Mouse (Mus musculus) stomach, postnatal 0 days (tissue): ENCODE measurements around the gene Rce1. TPM values are rescaled to one million over a fixed set of nuclear protein-coding genes. Genes with fewer than 3 reads are reported as not detected.

Experiments
- ATAC-seq: fragments of 200-750 bp; cut with Nextera tagmentation; 2 replicates; pipeline ENCODE4 v1.8.0; 2017; ENCODE audit not compliant: low FRiP score, low TSS enrichment
- DNase-seq: peaks from one replicate; pipeline ENCODE4 v3.0.0-alpha.2; 2016; ENCODE audit warnings: low spot score
- H3K27ac ChIP-seq: fragments of 300-500 bp; sonication (generic); replicated peaks from 2 replicates; pipeline ENCODE4 v1.5.1; 2014; ENCODE audit warnings: mild to moderate bottlenecking, control low read depth
- H3K27me3 ChIP-seq: fragments of 300-500 bp; sonication (generic); 2 replicates; pipeline ENCODE4 v1.6.1; 2014; ENCODE audit warnings: low read length; ENCODE audit not compliant: control insufficient read depth, insufficient read depth
- H3K36me3 ChIP-seq: fragments of 300-500 bp; sonication (generic); 2 replicates; pipeline ENCODE4 v1.6.1; 2014; ENCODE audit warnings: low read length, mixed read lengths; ENCODE audit not compliant: control insufficient read depth, insufficient read depth
- H3K4me1 ChIP-seq: fragments of 300-500 bp; sonication (generic); replicated peaks from 2 replicates; pipeline ENCODE4 v1.6.1; 2014; ENCODE audit warnings: antibody characterized with exemption; ENCODE audit not compliant: control insufficient read depth, insufficient read depth
- H3K4me2 ChIP-seq: fragments of 300-500 bp; sonication (generic); replicated peaks from 2 replicates; pipeline ENCODE4 v1.6.1; 2014; ENCODE audit warnings: low read depth, mild to moderate bottlenecking, control low read depth, moderate library complexity
- H3K4me3 ChIP-seq: fragments of 300-500 bp; sonication (generic); 2 replicates; pipeline ENCODE4 v1.5.1; 2014; ENCODE audit warnings: low read depth, low read length, control low read depth
- H3K9ac ChIP-seq: fragments of 300-500 bp; sonication (generic); 2 replicates; pipeline ENCODE4 v1.6.1; 2014; ENCODE audit warnings: mild to moderate bottlenecking, low read length, control low read depth, mixed read lengths
- H3K9me3 ChIP-seq: fragments of 300-500 bp; sonication (generic); 2 replicates; pipeline ENCODE4 v1.6.1; 2016; ENCODE audit warnings: low read length; ENCODE audit not compliant: control insufficient read depth
- CTCF ChIP-seq: IDR thresholded peaks from 2 replicates; pipeline ENCODE4 v1.5.1; 2016; ENCODE audit warnings: antibody characterized with exemption, low read depth, mild to moderate bottlenecking, moderate library complexity
- EP300 ChIP-seq: optimal IDR thresholded peaks from 2 replicates; pipeline ENCODE3; 2016; ENCODE audit warnings: antibody characterized with exemption
- WGBS: fragments of 180-500 bp; shearing (Covaris S2); extraction: QIAGEN DNeasy Blood & Tissue Kit; methylation state at CpG from one replicate; pipeline ENCODE4 v1.1.7; 2014; 5-methylcytosine and 5-hydroxymethylcytosine counted together
- polyA plus RNA-seq: library from polyadenylated mRNA; unstranded; fragments of >200 nt; fragmentation: Nextera tagmentation; extraction: Ambion mirVana; gene quantifications from 2 replicates; pipeline ENCODE4 v1.2.1, GENCODE M21; 2015

The Rce1 gene
- polyA plus RNA-seq, 1 experiment from 2014 or later, result 46.4 TPM

- Histone ChIP-seq H3K9ac (no peak overlapping the region), H3K9me3 (no peaks in the 10 kb centered on the region), H3K4me3 (no peak overlapping the region), H3K4me2 (no peak overlapping the region; the same call in 1 of the 2 replicates), H3K36me3 (peaks cover 13% of the 10 kb centered on the region; the same call in 1 of the 2 replicates), H3K27ac (no peak overlapping the region), H3K4me1 (0 out of 2 replicates have a peak, but pooled peaks cover 2% of the 10 kb centered on the region), H3K27me3 (no peaks in the 10 kb centered on the region)
- 34% methylated on average over 4 of the region's 4 CpGs for WGBS
- TF ChIP-seq EP300, result no peak
- no peak for TF ChIP-seq CTCF
- ATAC-seq (no peak), DNase-seq (no peak)
These were observed 8.9 kb downstream of the Rce1 start for GRCm38 (mm10) chr19:4616546-4616945.

GRCm38 (mm10) chr19:4615151-4616093, 10.0 kb downstream of the Rce1 start, which contains the start of gene Lrfn4:
TSS of gene Lrfn4 (minus strand) at chr19:4615667.
- DNase-seq (peak; percentile 95), ATAC-seq (peak; percentile 90)
- Histone ChIP-seq H3K27me3 (no peaks in the 10 kb centered on the region), H3K9me3 (no peaks in the 10 kb centered on the region), H3K27ac (peak within 1 kb of the TSS; percentile 87), H3K4me3 (peak within 1 kb of the TSS; percentile 78), H3K36me3 (peaks cover 7% of the 10 kb centered on the region; the same call in 1 of the 2 replicates), H3K4me1 (0 out of 2 replicates have a peak, but pooled peaks cover 2% of the 10 kb centered on the region), H3K9ac (peak within 1 kb of the TSS; percentile 84), H3K4me2 (peak within 1 kb of the TSS; percentile 93)
- TF ChIP-seq EP300, result no peak
- TF ChIP-seq CTCF, result peak; percentile 43
- WGBS, result under 1% methylated on average over 68 of the region's 87 CpGs

GRCm38 (mm10) chr19:4614305-4615150, 10.9 kb downstream of the Rce1 start:
- ATAC-seq (peak; percentile 12), DNase-seq (peak; percentile 63)
- Histone ChIP-seq H3K4me3 (peak overlapping the region; percentile 78), H3K27ac (peak overlapping the region; percentile 87), H3K27me3 (no peaks in the 10 kb centered on the region), H3K4me1 (0 out of 2 replicates have a peak, but pooled peaks cover 2% of the 10 kb centered on the region), H3K9me3 (no peaks in the 10 kb centered on the region), H3K4me2 (peak overlapping the region; percentile 93), H3K9ac (peak overlapping the region; percentile 84), H3K36me3 (peaks cover 7% of the 10 kb centered on the region; the same call in 1 of the 2 replicates)
- no peak for TF ChIP-seq EP300
- no peak for TF ChIP-seq CTCF
- 19% methylated on average over 40 of the region's 49 CpGs for WGBS

- WGBS, result 87% methylated on average over 33 of the region's 33 CpGs
- peaks cover 7% of the 10 kb centered on the region; the same call in 1 of the 2 replicates for H3K36me3 ChIP-seq
- no peak for TF ChIP-seq CTCF
- no peak for TF ChIP-seq EP300
- H3K9ac ChIP-seq, result no peak overlapping the region
- H3K9me3 ChIP-seq, result no peaks in the 10 kb centered on the region
- ATAC-seq (no peak), DNase-seq (peak; percentile 30)
- H3K27ac ChIP-seq, result no peak overlapping the region
- no peaks in the 10 kb centered on the region for H3K27me3 ChIP-seq
- H3K4me2 ChIP-seq, result peak overlapping the region; percentile 93
- H3K4me1 ChIP-seq, result 0 out of 2 replicates have a peak, but pooled peaks cover 2% of the 10 kb centered on the region
- 0 out of 2 replicates have a peak overlapping the region, but pooled peaks have one; percentile 78 for H3K4me3 ChIP-seq
These were observed 11.8 kb downstream of the Rce1 start for GRCm38 (mm10) chr19:4613464-4614304.
